Mouse (Mus musculus): ENCODE results near the gene Olfr600. TPM values are rescaled to one million over a fixed set of nuclear protein-coding genes. Genes with fewer than 3 reads are reported as not detected.

Gene Olfr600
- polyA plus RNA-seq (2015; fragmentation: Illumina TruSeq; extraction: RNeasy Lipid Tissue Mini Kit (QIAGEN cat#74804); ENCODE audit: insufficient read depth, low replicate concordance), result not detected

DNA sequence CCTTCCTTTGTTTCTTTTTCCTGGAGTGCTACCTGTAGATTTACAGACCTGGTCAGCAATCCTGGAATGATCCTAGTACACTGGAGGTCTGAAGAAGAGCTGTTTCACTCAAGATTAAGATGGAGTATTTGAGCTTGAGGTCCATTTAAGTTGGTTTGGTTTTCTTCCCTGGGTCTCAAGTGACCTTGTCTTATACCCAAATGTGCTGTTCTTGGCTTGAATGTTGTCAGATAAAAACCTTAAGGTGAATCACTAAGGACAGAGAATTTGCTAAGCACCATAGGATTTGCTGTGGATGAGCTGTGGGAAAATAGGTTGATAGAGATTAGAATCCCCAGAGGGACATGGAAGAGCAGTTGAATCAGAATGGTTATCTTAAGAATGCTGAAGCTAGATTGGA is at the start of gene Olfr600:
Olfr600 (minus strand) TSS at position 101 of the 400 bp plus-strand sequence.

DNA sequence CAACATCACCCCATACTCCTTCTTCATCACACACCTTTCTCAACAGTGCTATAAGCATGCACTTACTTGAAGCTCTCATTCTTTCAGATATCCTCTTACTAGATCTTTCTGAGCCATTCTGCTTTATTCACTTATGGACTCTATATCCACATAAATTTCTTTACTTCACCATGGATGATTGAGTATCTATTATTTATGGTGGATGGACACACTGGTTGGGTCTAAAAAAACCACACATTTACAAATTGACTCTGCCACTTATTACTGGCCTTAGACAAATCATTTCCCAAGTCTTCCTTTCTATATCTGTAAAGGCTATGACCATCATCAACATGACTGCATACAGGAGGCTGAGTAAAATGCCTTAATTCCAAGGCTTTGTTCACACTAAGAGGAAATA is 36.6 kb upstream of the Olfr600 start, which contains the start of gene Olfr603:
Olfr603 (minus strand) TSS at position 101 of the 400 bp plus-strand sequence.

GRCm38 (mm10) chr7:103362555-103362954 is 13.1 kb upstream of the Olfr600 start, which contains the start of gene Olfr601:
Gene Olfr601, minus strand, starts transcription at chr7:103362655.

DNA sequence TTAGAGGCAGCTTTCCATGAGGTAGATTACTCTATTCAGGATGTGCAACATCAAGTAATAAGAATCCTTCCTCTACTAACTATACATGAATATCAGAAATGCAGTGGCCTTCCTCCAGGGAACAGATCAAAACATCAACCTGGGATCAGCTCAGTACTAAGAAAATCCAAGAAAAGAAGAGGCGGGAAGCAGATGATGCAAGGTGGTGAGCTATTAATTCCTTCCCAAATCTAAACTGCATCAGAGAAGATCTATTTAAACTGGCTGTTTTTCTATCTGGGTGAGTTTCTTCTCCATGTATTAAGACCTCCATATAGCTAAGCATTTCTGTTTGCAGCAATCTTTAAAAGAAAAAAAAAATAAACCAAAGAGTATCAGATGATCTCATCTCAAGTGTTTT is 13.9 kb downstream of the Olfr600 start, which contains the start of gene Olfr599:
Olfr599 (plus strand) TSS at position 301 of the 400 bp plus-strand sequence.

GRCm38 (mm10) chr7:103323268-103323667 is 26.2 kb downstream of the Olfr600 start, which contains the start of gene Olfr598:
Gene Olfr598, plus strand, starts transcription at chr7:103323568.

GRCm38 (mm10) chr7:103316015-103316414 is 33.5 kb downstream of the Olfr600 start, which contains the start of gene Olfr597:
Gene Olfr597, plus strand, starts transcription at chr7:103316315.

GRCm38 (mm10) chr7:103305348-103305747 is 44.1 kb downstream of the Olfr600 start, which contains the start of gene Olfr596:
Gene Olfr596, plus strand, starts transcription at chr7:103305648.

Other genes with a start within 250 kb of the Olfr600 start
- gene Olfr586, start 224.0 kb downstream of the Olfr600 start, polyA plus RNA-seq (2015; fragmentation: Illumina TruSeq; extraction: RNeasy Lipid Tissue Mini Kit (QIAGEN cat#74804); ENCODE audit: insufficient read depth, low replicate concordance), result not detected
- gene Olfr588-ps1, start 208.8 kb downstream of the Olfr600 start, polyA plus RNA-seq (2015; fragmentation: Illumina TruSeq; extraction: RNeasy Lipid Tissue Mini Kit (QIAGEN cat#74804); ENCODE audit: insufficient read depth, low replicate concordance), result not detected
- gene Olfr589, start 193.3 kb downstream of the Olfr600 start, polyA plus RNA-seq (2015; fragmentation: Illumina TruSeq; extraction: RNeasy Lipid Tissue Mini Kit (QIAGEN cat#74804); ENCODE audit: insufficient read depth, low replicate concordance), result not detected
- not detected for gene Olfr591, start 171.3 kb downstream of the Olfr600 start, polyA plus RNA-seq (2015; fragmentation: Illumina TruSeq; extraction: RNeasy Lipid Tissue Mini Kit (QIAGEN cat#74804); ENCODE audit: insufficient read depth, low replicate concordance)
- gene Olfr592, start 164.9 kb downstream of the Olfr600 start, polyA plus RNA-seq (2015; fragmentation: Illumina TruSeq; extraction: RNeasy Lipid Tissue Mini Kit (QIAGEN cat#74804); ENCODE audit: insufficient read depth, low replicate concordance), result not detected
- not detected for gene Olfr593, start 137.8 kb downstream of the Olfr600 start, polyA plus RNA-seq (2015; fragmentation: Illumina TruSeq; extraction: RNeasy Lipid Tissue Mini Kit (QIAGEN cat#74804); ENCODE audit: insufficient read depth, low replicate concordance)
- not detected for gene Olfr594, start 132.7 kb downstream of the Olfr600 start, polyA plus RNA-seq (2015; fragmentation: Illumina TruSeq; extraction: RNeasy Lipid Tissue Mini Kit (QIAGEN cat#74804); ENCODE audit: insufficient read depth, low replicate concordance)
- not detected for gene Usp17ld, start 97.2 kb downstream of the Olfr600 start, polyA plus RNA-seq (2015; fragmentation: Illumina TruSeq; extraction: RNeasy Lipid Tissue Mini Kit (QIAGEN cat#74804); ENCODE audit: insufficient read depth, low replicate concordance)
- gene Olfr596, start 44.0 kb downstream of the Olfr600 start, polyA plus RNA-seq (2015; fragmentation: Illumina TruSeq; extraction: RNeasy Lipid Tissue Mini Kit (QIAGEN cat#74804); ENCODE audit: insufficient read depth, low replicate concordance), result not detected
- gene Olfr597, start 33.4 kb downstream of the Olfr600 start, polyA plus RNA-seq (2015; fragmentation: Illumina TruSeq; extraction: RNeasy Lipid Tissue Mini Kit (QIAGEN cat#74804); ENCODE audit: insufficient read depth, low replicate concordance), result not detected
- not detected for gene Olfr598, start 26.1 kb downstream of the Olfr600 start, polyA plus RNA-seq (2015; fragmentation: Illumina TruSeq; extraction: RNeasy Lipid Tissue Mini Kit (QIAGEN cat#74804); ENCODE audit: insufficient read depth, low replicate concordance)
- gene Olfr599, start 13.8 kb downstream of the Olfr600 start, polyA plus RNA-seq (2015; fragmentation: Illumina TruSeq; extraction: RNeasy Lipid Tissue Mini Kit (QIAGEN cat#74804); ENCODE audit: insufficient read depth, low replicate concordance), result not detected
- not detected for gene Olfr601, start 13.0 kb upstream of the Olfr600 start, polyA plus RNA-seq (2015; fragmentation: Illumina TruSeq; extraction: RNeasy Lipid Tissue Mini Kit (QIAGEN cat#74804); ENCODE audit: insufficient read depth, low replicate concordance)
- not detected for gene Olfr603, start 36.5 kb upstream of the Olfr600 start, polyA plus RNA-seq (2015; fragmentation: Illumina TruSeq; extraction: RNeasy Lipid Tissue Mini Kit (QIAGEN cat#74804); ENCODE audit: insufficient read depth, low replicate concordance)
- not detected for gene Usp17lc, start 65.4 kb upstream of the Olfr600 start, polyA plus RNA-seq (2015; fragmentation: Illumina TruSeq; extraction: RNeasy Lipid Tissue Mini Kit (QIAGEN cat#74804); ENCODE audit: insufficient read depth, low replicate concordance)
- not detected for gene Olfr605, start 95.8 kb upstream of the Olfr600 start, polyA plus RNA-seq (2015; fragmentation: Illumina TruSeq; extraction: RNeasy Lipid Tissue Mini Kit (QIAGEN cat#74804); ENCODE audit: insufficient read depth, low replicate concordance)
- not detected for gene Olfr606, start 99.4 kb upstream of the Olfr600 start, polyA plus RNA-seq (2015; fragmentation: Illumina TruSeq; extraction: RNeasy Lipid Tissue Mini Kit (QIAGEN cat#74804); ENCODE audit: insufficient read depth, low replicate concordance)
- not detected for gene Olfr607, start 114.5 kb upstream of the Olfr600 start, polyA plus RNA-seq (2015; fragmentation: Illumina TruSeq; extraction: RNeasy Lipid Tissue Mini Kit (QIAGEN cat#74804); ENCODE audit: insufficient read depth, low replicate concordance)
- gene Olfr608, start 120.2 kb upstream of the Olfr600 start, polyA plus RNA-seq (2015; fragmentation: Illumina TruSeq; extraction: RNeasy Lipid Tissue Mini Kit (QIAGEN cat#74804); ENCODE audit: insufficient read depth, low replicate concordance), result not detected
- not detected for gene Olfr609, start 148.4 kb upstream of the Olfr600 start, polyA plus RNA-seq (2015; fragmentation: Illumina TruSeq; extraction: RNeasy Lipid Tissue Mini Kit (QIAGEN cat#74804); ENCODE audit: insufficient read depth, low replicate concordance)
- not detected for gene Olfr610, start 162.5 kb upstream of the Olfr600 start, polyA plus RNA-seq (2015; fragmentation: Illumina TruSeq; extraction: RNeasy Lipid Tissue Mini Kit (QIAGEN cat#74804); ENCODE audit: insufficient read depth, low replicate concordance)
- gene Olfr611, start 171.2 kb upstream of the Olfr600 start, polyA plus RNA-seq (2015; fragmentation: Illumina TruSeq; extraction: RNeasy Lipid Tissue Mini Kit (QIAGEN cat#74804); ENCODE audit: insufficient read depth, low replicate concordance), result not detected
- not detected for gene Olfr612, start 193.0 kb upstream of the Olfr600 start, polyA plus RNA-seq (2015; fragmentation: Illumina TruSeq; extraction: RNeasy Lipid Tissue Mini Kit (QIAGEN cat#74804); ENCODE audit: insufficient read depth, low replicate concordance)
- gene Olfr613, start 198.4 kb upstream of the Olfr600 start, polyA plus RNA-seq (2015; fragmentation: Illumina TruSeq; extraction: RNeasy Lipid Tissue Mini Kit (QIAGEN cat#74804); ENCODE audit: insufficient read depth, low replicate concordance), result not detected
- gene Olfr615, start 206.4 kb upstream of the Olfr600 start, polyA plus RNA-seq (2015; fragmentation: Illumina TruSeq; extraction: RNeasy Lipid Tissue Mini Kit (QIAGEN cat#74804); ENCODE audit: insufficient read depth, low replicate concordance), result not detected
- gene Olfr616, start 219.5 kb upstream of the Olfr600 start, polyA plus RNA-seq (2015; fragmentation: Illumina TruSeq; extraction: RNeasy Lipid Tissue Mini Kit (QIAGEN cat#74804); ENCODE audit: insufficient read depth, low replicate concordance), result not detected
- gene Olfr617, start 223.4 kb upstream of the Olfr600 start, polyA plus RNA-seq (2015; fragmentation: Illumina TruSeq; extraction: RNeasy Lipid Tissue Mini Kit (QIAGEN cat#74804); ENCODE audit: insufficient read depth, low replicate concordance), result not detected
- not detected for gene Olfr618, start 240.4 kb upstream of the Olfr600 start, polyA plus RNA-seq (2015; fragmentation: Illumina TruSeq; extraction: RNeasy Lipid Tissue Mini Kit (QIAGEN cat#74804); ENCODE audit: insufficient read depth, low replicate concordance)

Measured in spleen, adult 10 weeks (tissue).